Comparison of ENCODE assay signal across 7 mouse cellular contexts in the genomic region with DNA sequence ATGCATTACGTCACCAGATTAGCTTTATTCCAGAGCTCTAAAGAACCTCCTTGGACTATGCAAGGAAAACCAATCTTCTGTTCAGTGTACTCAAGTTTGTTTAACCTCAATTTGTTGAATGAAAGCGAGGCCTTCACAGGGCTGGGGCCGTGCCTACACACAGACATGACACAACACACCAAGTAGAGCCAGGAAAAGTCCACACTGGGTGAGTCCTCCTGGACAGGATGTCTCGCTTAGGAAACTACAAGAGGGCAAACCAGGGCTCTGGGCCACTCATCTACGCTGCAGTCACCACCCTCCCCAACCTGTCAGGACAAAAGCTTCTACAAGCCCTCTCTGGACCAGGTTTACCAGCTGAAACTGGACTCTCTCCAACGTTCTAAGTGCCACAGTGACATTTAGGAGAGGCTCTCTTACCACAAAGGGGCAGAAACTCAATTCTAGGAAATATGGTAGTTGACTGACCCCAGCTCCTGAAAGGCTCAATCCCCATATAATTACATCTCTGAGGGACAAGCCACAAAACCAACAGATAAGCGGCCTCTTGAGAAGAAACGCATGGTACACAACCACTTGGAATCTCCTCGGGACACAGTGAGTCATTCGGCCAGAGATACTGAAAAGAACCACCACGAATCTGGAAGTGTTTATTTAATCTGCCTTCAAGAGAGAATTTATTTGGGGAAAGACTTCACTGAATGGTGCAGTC.
DNase-seq lines count a peak whose midpoint lies in the region; ATAC-seq and TF ChIP-seq lines count a peak whose summit lies in the region.

No protein-coding gene starts in this region.

- no peaks in the 10 kb centered on the region for H3K9me3 ChIP-seq in intestine, embryonic 14.5 days (ENCODE audit: control insufficient read depth, low read length)

- intact Hi-C loops in left cerebral cortex, adult 2 months (cut with DNase I) = no loop called here

- peaks cover 37% of the 10 kb centered on the region for H3K4me1 ChIP-seq in intestine, embryonic 14.5 days (replicated peaks; ENCODE audit: control insufficient read depth, insufficient read depth, low read length)

- no peaks in the 10 kb centered on the region for H3K36me3 ChIP-seq in intestine, embryonic 14.5 days (ENCODE audit: control insufficient read depth, insufficient read depth, low read length)

- TF ChIP-seq CTCF in left cerebral cortex, adult 2 months (IDR thresholded peaks at IDR 0.05) = no peak

- H3K27me3 ChIP-seq in intestine, embryonic 14.5 days (replicated peaks; ENCODE audit: control insufficient read depth, insufficient read depth, low read length) = no peaks in the 10 kb centered on the region

- ATAC-seq in intestine, embryonic 14.5 days (replicated peaks; ENCODE audit: low FRiP score, low TSS enrichment, low read depth) = no peak

- H3K4me3 ChIP-seq in left cerebral cortex, adult 2 months = peak overlapping the region; percentile 31
- H3K4me3 ChIP-seq in intestine, embryonic 14.5 days (ENCODE audit: low read depth, low read length) = no peak overlapping the region

- H3K4me2 ChIP-seq in intestine, embryonic 14.5 days (ENCODE audit: low read length) = peak overlapping the region; percentile 43

- no peak for DNase-seq in left cerebral cortex, adult 2 months (ENCODE audit: extremely low spot score in 1 of 2, low spot score in 2 of 2)
- no peak for DNase-seq in left cerebral cortex, adult 18-20 months (ENCODE audit: low spot score in 2 of 2)
- peak; percentile 90 for DNase-seq in fat pad, adult 2 months (ENCODE audit: extremely low read depth, low read depth, low spot score)
- DNase-seq in intestine, embryonic 14.5 days (ENCODE audit: low spot score) = no peak
- peak; percentile 84 for DNase-seq in lung, postnatal 36 days
- no peak for DNase-seq in layer of hippocampus, postnatal 10 days (ENCODE audit: low spot score in 2 of 2)
- no peak for DNase-seq in c-Kit-positive CD71-positive TER-119-positive erythroid progenitor cells, embryonic 14.5 days (ENCODE audit: low spot score)

- no peak overlapping the region for H3K9ac ChIP-seq in intestine, embryonic 14.5 days (ENCODE audit: low read length)

- H3K27ac ChIP-seq in left cerebral cortex, adult 2 months = peak overlapping the region; percentile 77
- peak overlapping the region; percentile 77 for H3K27ac ChIP-seq in intestine, embryonic 14.5 days (ENCODE audit: low read depth)

- whole genome bisulfite sequencing in intestine, embryonic 14.5 days = 32% methylated on average over 11 of the region's 11 CpGs

Comparison
In these comparisons a context has a peak if more than half of its experiments do, and no peak if none do; other contexts are left out.
1. DNase-seq: peak in fat pad, adult 2 months (single experiment) and lung, postnatal 36 days (single experiment); none in left cerebral cortex, adult 2 months (0 of 2), left cerebral cortex, adult 18-20 months (0 of 2), intestine, embryonic 14.5 days (single experiment), layer of hippocampus, postnatal 10 days (0 of 2) and c-Kit-positive CD71-positive TER-119-positive erythroid progenitor cells, embryonic 14.5 days (single experiment).